Mouse (Mus musculus) layer of hippocampus, postnatal 10 days (tissue): ENCODE data around the gene Atxn2. TPM values are rescaled to one million over a fixed set of nuclear protein-coding genes. Genes with fewer than 3 reads are reported as not detected.

Source experiments
- DNase-seq, 2 experiments: peaks; one replicate each; pipeline ENCODE4 v3.0.0; 2021; ENCODE audit warnings: low spot score in 2 of 2
- long read RNA-seq: library from polyadenylated mRNA; stranded (forward); transcript quantifications from one replicate; pipeline ENCODE4 v2.0.0, GENCODE M21; 2023
- total RNA-seq, 2 experiments: library from RNA; stranded (reverse); gene quantifications; 2 replicates each; pipeline ENCODE4 v1.2.3; 2021

Gene Atxn2
- 100 to 1,000 TPM; 204 to 220 TPM for total RNA-seq
- long read RNA-seq, partial matches to known transcripts = 10 of 32 reads
- long read RNA-seq, other reads (novel, unspliced or antisense) = 20 of 32 reads

DNA sequence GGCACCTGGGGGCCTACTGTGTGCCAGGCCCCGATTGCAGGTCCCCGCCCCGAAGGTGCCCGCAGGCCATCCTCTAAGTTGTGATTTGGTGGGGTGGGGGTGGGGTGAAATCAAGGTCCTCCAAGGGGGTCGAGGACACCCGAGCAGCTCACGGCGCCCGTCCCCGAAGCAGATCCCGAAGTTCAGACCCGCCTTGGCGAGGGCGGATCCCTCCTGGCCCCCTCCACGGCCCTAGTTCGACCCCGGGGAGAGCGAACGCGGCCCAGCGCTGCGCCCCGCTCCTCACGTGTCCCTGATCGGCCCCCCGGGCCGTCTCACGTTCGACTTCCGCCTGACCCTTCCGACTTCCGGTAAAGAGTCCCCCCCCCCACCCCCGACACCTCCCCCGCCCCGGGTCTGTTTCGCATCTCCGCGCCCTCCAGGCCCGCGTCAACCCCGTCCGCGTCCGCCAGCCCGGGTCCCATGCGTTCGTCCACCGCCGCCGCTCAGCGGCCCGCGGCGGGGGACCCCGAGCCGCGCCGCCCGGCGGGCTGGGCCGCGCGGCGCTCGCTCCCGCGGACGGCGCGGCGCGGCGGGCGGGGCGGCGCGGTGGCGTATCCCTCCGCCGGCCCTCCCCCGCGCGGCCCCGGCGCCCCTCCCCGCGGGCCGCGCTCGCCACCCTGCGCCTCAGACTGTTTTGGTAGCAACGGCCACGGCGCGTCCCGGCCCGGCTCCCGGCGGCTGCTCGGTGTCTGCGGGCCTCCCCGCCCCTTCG, at the start of gene Atxn2:
Atxn2 (plus strand) TSS at position 164 of the 754 bp plus-strand sequence.
- peak; percentile 83 to 88 for DNase-seq

DNA sequence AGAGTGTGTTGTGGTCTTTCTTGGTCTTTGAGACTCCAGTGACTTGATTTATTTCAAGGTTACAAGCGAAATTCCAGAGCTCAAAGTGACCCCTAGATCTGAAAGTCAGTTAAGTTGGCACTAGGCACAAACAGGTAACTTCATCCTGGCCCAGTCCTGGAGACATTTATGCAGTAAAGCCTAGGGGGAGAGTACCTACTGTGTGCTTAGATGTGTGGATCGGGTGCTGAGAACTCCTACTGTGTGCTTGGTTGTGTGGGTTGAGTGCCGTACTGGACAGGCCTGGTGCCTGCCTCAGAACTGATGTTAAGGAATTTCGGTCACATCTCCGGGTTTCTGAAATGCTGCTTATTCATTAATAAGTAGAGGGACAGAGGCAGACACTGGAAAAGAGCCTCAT, 49.6 kb upstream of the Atxn2 start:
- DNase-seq = no peak

DNA sequence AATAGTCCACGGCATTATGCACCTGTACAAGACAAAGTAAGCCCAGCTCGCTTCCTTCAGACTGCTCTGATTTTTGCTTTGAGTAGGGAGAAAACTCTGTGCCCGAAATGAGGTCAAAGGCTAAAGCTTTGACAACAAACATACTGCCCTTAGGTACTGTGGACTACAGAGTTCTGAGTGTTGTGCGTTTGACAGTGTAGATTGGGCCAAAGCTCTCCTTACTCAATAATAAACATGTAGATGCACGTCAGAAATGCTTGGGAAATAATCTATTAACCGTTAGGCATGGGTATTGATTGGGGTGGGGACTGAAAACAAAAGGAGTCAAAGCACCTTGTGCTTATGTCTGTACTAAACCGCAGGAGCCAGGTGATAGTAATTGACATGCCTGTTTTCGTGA, 47.7 kb upstream of the Atxn2 start:
- DNase-seq = no peak

DNA sequence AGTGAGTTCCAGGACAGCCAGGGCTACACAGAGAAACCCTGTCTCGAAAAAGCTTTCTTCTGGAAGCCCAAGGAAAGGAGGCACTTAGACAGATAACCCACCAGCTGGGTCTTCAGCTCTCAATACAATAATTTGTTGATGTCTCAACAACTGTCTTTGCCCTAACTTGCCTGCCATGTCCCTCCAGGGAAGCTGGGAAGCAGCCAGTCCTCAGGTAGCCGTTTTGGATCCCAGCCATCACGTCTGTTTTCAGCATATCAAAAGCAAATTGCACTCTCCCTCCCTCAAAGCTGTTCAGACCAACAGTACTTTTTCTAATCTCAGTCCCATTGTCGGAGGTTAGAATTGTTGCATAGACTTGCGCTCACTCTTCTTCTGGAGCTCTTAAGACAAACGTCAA, 47.1 kb upstream of the Atxn2 start:
- no peak for DNase-seq

DNA sequence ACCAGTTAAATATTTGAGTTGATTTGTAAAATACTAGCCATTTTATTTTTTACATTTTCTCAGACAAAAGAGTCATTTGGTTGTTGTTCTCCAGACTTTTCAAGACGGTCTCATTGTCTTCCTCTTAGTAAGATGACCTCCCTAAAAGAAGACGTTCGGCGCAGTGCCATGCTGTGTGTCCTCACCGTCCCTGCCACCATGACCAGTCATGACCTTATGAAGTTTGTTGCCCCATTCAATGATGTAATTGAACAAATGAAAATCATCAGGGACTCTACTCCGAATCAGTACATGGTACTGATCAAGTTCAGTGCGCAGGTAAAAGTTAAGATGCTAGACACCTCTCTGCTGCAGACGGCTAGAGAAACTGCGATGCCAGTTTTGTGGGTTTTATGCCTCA, 46.2 kb upstream of the Atxn2 start:
- DNase-seq = no peak

DNA sequence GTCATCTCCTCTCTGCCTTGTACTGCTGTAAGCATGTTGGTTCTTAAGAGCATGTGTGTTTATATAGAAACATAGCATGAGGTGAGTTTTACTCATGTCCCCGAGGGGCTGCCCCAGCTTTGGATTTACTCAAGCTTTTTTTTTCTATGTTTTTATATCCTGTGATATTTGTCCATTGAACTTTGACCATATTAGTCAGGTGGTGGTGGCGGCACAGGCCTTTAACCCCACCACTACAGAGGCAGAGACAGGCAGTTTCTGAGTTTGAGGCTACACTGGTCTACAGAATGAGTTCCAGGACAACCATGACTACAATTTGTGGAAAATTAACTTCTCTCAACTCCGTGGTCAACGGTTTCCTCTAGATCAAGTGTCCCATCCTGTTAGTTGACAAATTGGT, 44.1 kb upstream of the Atxn2 start:
- DNase-seq = no peak

DNA sequence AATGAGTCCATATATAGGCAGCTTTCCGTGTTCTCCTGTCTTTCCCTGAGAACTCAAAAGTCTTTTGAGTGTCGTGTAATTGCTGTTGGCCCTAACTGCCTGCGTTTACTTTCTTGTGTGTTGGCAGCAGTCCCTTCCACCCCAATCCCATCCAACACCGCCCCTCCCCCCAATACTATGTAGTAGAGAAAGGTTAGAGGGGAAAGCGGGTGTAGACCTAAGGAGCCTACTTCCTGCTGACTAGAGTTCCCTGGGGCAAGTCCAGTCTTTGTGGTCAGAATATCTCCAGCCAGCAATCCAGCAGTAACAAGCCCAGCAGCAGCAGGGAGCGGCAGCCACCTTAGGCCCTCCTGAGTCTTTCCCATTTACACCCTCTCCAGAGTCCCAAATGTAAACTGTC, 42.7 kb upstream of the Atxn2 start:
- DNase-seq = no peak

DNA sequence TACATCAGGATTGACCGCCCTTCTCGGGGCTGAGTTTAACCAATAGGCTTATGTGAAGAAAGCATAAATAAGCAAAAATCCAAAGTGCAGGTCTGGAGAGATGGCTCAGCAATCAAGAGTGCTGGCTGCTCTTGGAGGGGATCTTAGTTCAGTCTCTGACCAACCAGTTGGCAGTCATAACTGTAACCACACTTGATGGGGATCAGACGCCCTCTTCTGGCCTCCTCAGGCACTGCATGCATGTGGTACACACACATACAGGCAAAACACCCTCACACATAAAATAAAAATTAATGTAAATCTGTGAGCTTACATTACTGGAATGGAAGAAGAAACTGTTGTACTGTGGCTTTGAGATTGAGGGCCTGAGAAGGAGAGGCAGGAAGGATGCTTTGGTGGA, 40.7 kb upstream of the Atxn2 start:
- no peak for DNase-seq

DNA sequence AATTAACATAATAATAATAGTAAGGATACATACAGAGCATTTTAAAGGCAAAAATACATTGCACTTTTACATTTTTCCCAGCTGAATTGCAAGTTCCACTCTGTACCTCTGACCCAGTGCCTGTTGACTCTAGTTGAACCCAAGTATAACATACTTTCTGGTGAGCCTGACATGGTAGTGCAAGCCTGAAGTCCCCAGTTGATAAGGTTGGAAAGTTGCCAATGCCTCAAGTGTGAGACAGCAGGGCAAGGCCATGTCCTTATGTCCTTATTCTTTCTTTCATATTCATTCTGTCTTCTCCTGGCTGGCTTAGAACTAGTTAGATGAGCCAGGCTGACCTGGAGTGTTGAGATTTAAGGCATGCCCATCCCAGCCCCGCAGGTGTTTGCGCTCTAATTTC, 28.9 kb upstream of the Atxn2 start:
- no peak for DNase-seq

DNA sequence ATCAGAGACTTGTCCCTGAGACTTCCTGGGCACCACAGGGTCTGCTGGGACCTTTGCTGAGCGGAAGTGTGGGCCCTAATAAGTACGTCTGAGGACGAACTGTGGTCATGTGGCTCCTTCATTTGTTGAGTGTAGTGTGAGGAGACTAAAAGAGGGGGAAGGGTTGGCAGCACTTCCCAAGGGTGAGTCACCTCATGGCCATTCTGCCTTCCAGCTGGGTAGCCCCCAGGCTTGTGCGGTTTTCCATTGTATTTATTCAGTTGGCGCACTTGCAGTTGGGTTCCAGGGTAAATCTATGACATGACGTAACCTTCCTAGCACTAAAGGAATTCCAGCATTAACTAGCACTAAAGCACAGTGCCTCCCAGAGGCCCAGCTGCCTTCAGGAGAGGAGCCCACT, 25.6 kb upstream of the Atxn2 start:
- DNase-seq = no peak

DNA sequence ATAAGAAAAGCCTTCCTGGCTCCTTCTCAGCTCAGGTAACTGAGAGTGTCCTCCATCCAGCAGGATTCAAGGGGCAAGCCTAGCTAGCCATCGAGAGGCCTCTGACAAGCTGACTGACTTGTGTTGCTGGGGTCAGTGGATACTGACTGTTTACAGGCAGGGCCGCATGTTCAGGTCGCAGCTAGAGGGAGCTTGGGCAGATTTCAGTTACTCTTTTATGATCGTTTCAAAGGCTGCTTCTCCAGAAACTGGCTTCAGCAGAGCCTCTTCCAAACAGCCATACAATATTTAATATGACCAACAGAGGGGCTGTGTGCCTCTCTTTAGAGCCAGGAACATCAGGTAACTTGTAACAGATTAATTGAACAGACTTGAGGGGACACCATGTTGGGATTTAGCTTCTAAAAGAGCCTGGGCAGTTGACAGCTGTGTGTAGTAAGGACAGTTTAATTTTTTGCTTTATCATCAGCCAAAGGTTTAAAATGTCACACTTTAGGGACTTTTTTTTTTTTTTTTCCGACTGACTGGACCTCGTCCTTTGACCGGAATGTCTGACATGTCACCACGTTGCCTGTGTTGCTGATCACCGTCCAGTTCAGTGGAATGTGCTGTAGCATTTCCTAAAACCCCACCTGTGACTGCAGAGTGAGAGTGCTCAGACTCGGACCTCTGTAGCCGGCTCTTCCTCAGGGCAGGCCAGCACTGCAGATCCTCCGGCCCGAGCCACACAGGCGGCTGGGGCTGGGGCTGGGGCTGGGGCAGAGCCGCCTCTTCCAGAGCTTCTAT, 24.8 kb upstream of the Atxn2 start:
- DNase-seq = no peak

DNA sequence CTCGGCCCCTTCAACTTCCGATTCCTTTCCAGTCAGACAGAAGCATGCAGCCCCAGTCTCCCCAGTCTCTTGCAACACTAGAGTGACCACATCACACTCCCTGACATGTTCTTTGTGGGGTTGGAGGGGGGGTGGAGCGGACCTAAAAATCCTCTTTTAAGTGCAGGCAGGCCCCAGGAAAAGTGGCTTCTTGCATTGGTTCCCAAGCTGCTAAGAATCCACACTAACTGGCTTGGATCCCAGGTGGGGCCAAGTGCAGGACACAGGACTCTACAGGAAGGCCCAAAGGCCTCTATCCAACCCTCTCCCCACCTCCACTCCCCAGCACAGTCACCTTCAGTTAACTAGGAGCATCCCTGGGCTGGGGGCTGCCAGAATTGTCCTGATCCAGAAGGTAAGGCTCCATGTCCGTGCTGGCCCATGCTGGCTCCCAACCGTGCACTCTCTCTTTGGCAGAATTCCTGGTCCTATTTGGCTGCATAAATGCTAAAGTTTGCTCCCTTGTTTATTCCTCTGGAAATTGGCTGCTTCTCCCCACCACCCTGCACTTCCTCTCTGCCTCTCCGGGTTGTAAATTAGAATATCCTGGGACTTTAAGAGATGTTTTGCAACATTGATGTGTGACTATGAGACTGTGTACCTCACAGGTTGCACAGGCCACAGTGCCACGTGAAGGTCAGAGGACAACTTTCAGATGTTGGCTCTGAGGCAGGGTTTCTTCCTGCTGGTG, 20.5 kb upstream of the Atxn2 start:
- DNase-seq = peak; percentile 27 to 33

DNA sequence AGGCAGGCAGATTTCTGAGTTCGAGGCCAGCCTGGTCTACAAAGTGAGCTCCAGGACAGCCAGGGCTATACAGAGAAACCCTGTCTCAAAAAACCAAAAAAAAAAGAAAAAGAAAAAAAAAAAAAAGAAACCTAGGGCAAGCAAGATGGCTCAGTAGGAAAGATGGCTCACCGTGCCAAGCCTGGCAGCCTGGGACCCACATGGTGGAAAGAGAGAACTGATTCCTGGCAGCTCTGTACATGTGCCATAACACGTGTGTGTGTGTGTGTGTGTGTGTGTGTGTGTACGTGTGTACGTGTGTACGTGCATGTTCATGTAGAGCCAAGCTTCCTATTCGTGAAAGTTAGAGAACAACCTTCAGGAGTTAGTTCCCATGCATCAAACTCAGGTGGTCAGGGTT, 19.7 kb upstream of the Atxn2 start:
- peak in 1 of 2 experiments; percentile 20 for DNase-seq

DNA sequence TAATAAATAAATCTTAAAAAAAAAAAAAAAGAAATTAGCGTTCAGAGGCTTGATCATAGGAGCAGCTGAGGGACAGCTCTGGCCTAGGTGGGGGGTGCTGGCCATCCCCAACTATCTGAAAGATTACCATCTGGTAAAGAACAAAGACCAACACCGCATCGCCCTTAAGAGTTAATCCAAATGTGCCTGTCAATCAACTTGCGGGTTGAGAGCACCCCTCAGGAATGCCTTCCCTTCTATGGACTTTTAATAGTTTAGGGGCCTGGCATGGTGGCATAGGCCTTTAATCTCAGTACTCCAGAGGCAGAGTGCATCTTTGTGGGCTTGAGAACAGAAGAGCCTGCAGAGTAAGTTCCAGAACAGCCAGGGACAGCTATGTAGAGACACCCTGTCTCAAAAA, 18.2 kb upstream of the Atxn2 start:
- no peak for DNase-seq

DNA sequence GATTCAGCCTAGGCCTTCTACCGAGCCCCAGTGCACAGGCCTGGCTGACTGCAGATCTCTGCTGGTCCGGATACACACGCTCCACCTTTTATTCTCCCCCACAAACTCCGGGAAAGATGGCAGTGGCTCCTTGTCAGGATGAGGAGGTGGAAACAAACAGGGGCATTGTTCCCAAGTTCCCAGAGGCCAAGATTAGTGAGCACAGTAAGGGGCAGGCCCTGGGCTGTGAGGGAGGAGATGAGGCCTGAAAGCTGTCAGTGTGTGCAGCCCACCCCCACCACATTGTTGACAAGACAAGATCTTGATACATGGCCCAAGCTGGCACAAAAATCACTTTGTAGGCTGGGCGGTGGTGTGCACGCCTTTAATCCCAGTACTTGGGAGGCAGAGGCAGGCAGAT, 14.4 kb upstream of the Atxn2 start:
- no peak for DNase-seq

DNA sequence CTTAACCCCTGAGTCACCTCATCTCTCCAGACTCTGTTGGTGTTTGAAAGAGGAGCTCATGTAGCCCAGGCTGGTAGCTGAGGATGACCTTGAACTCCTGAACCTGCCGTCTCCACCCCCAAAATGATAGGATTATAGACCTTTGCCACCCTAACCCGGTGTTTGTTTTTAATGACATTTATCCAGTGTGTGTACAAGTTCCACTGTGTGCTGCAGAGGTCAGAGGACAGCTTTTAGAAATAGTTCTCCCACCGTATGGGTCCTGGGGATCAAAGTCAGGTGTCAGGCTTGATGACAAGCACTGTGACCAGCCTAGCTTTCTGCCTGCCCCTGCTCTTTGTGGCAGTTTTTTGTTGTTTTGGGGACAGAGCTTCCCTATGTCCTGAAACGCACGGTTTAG, 11.2 kb upstream of the Atxn2 start:
- DNase-seq = no peak

DNA sequence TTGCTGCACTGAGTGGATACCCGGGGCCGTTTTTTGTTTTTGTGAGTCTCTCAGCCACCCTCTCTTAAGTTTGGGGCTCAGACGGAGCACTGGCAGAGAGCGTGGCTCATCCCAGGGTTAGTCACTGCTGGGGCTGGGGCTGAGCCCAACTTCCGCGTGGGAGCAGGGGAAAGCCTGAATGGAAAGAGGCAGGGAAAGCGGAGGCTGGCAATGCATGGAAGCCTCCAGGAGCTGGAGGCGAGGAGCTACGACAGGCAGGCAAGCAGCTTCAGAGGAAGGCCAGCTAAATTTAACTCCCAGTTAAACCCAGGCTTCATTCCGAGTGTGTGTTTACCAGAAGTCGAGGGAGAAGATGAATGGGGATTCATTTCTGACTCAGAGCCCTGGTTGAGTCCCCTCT, 10.6 kb upstream of the Atxn2 start:
- peak in 1 of 2 experiments; percentile 21 for DNase-seq

DNA sequence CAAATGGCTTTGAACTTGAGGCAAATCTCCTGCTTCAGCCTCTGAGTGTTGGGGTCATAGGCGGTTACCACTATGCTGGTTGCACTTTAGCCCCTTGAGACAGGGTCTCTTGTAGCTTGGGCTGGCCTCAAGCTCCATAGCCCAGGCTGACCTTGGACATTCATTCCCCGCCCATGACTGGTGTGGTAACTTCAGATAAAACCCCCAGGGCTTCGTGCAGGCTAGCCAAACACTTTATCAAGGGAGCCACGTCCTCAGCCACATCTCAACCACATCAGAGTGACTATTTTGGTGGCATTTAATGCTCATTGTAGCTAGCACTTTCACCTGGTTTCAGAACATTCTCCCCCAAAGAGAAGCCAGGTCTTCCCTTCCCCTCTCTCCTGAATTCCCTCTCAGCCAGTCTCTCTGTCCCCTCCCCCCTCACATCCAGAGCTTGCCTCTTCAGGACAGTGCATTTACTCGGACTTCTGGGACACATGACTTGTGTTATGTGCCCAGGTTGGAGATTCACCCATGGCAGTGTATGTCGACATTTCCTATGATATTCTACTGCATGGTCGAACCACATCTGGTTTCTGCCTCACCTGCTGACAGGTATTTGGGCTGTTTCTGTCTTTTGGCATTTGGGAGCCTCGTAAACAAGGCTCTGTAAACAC, 9.9 kb upstream of the Atxn2 start:
- DNase-seq = no peak

DNA sequence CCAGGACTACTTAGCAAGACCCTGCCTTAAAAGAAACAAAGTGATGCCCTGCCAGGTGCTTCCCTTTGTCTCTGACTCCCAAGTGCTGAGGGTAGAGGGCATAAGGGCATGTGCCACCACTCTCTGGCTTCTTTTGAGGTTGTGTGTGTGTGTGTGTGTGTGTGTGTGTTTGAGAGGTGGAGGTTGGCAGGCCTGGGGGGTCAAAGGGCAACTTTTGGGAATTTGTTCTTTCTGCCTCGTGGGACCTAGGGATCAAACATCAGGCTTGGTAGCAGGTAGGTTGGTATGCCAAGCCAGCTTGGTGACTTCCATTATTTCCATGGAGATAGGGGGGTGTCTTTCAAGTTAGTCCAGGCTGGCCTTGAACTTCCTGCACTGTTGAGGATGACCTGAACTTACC, 7.8 kb upstream of the Atxn2 start:
- no peak for DNase-seq

DNA sequence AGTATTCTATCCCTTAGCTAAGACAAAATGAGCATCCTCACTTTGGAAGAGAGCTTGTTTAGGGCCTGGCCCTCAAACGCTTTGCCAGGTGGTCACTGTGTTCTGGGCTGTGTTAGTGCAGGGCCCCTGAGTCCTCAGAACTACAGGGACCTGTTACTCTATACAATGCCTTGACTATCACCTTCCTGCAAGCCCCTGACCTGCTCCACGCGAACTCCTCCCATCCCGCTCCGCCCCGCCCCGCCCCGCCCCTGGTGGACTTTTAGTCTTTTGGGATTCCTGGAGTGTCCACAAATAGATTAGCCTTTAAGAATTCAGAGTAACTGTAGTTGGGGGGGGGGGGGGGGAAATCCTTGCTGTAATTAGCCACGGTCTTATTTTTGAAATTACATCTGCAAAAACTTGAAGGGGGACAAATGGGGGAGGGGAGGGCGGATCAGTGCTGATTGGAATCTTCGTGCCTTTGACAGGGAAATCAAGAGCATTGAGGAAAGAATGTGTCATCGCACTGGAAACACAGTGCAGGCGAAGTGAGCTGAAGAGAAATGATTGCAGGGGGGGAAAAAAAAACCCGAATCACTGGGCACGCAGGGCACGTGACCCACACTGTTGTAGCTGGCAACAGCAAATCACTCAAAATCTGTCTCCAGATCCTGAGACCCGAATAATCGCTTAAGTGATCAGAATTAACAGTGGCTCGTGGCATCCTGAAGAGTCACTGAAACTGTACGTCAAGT, 6.5 kb upstream of the Atxn2 start:
- DNase-seq = no peak

DNA sequence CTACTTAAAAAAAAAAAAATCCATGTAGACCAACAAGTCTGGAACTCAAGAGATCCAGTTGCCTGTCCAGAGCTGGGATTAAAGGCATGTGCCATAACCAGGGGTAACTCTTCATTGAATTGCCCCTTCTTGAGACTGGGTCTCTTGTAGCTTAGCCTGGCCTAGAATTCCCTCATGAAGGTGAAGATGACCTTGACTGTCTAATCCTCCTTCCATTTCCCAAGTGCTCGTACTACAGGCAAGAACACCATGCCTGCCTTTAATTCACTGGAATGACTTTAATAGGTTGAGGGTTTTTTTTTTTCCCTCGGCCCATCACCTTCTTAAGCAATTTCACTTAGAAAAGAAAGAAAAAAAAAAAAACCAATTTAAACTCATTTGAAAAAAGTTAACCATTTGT, 735 bp upstream of the Atxn2 start:
- DNase-seq = no peak
